Comparison of ENCODE assay signal across 8 mouse cellular contexts in genomic region chrX:104413183-104413983, GRCm38 (mm10). TPM values are rescaled to one million over a fixed set of nuclear protein-coding genes. Genes with fewer than 3 reads are reported as not detected.
DNase-seq lines count a peak whose midpoint lies in the region; ATAC-seq lines count a peak whose summit lies in the region.

Abcb7 (minus strand) TSS chrX:104413856.

- no peaks in the 10 kb centered on the region for H3K4me1 ChIP-seq in intestine, embryonic 16.5 days (ENCODE audit: control insufficient read depth, insufficient read depth, low read length)

- ATAC-seq in intestine, embryonic 16.5 days = peak; percentile 97

- H3K27ac ChIP-seq in intestine, embryonic 16.5 days (ENCODE audit: low read length) = peak within 1 kb of the TSS; percentile 95

- peak; percentile 74 for DNase-seq in adrenal gland, adult 8-10 months
- peak; percentile 64 for DNase-seq in embryo, embryonic 11.5 days (ENCODE audit: low read depth, low spot score)
- peak; percentile 60 to 63 for DNase-seq in gastrocnemius, postnatal 36 days
- peak; percentile 79 to 90 for DNase-seq in left cerebral cortex, postnatal 25 days (ENCODE audit: low spot score in 2 of 2)
- peak; percentile 84 for DNase-seq in mesoderm, embryonic 11.5 days (ENCODE audit: low read depth, low spot score)
- peak; percentile 81 for DNase-seq in right cerebral cortex, postnatal 25 days
- DNase-seq in urinary bladder, postnatal 36 days (ENCODE audit: low spot score in 2 of 2) = peak; percentile 58 to 83

- intact Hi-C loops in gastrocnemius, postnatal 36 days (cut with DNase I) = no loop called here
- intact Hi-C loops in left cerebral cortex, postnatal 25 days (cut with DNase I) = loop anchor here (10.0 kb wide), 1 partner anchor 209 kb away; the partner anchor contains the start of gene Nexmif

- H3K36me3 ChIP-seq in intestine, embryonic 16.5 days (ENCODE audit: control insufficient read depth, insufficient read depth, low read length) = no peaks in the 10 kb centered on the region

- peak within 1 kb of the TSS; percentile 69 for H3K4me3 ChIP-seq in intestine, embryonic 16.5 days (ENCODE audit: low read length)

- peaks cover 10% of the 10 kb centered on the region for H3K27me3 ChIP-seq in intestine, embryonic 16.5 days (replicated peaks; ENCODE audit: control insufficient read depth, insufficient read depth, low read length)

- peak within 1 kb of the TSS; percentile 50 for H3K4me2 ChIP-seq in intestine, embryonic 16.5 days (ENCODE audit: low read depth, low read length)

- peak within 1 kb of the TSS; percentile 82 for H3K9ac ChIP-seq in intestine, embryonic 16.5 days (ENCODE audit: low read depth, low read length)

- 12% methylated on average over 58 of the region's 58 CpGs for WGBS in intestine, embryonic 16.5 days

- no peaks in the 10 kb centered on the region for H3K9me3 ChIP-seq in intestine, embryonic 16.5 days (ENCODE audit: control insufficient read depth, low read length)

RNA-seq across cellular contexts. Expression of gene Abcb7, which starts in this region (rescaled TPM):
- 10 to 100 TPM; 26.2 to 35.7 (median 30.8) TPM for total RNA-seq in adrenal gland, adult 8-10 months (2022)
- total RNA-seq in gastrocnemius, postnatal 36 days (2021) = 10 to 100 TPM; 42.9 to 44.7 TPM
- 7.2 and 8.8 TPM in 2 replicates for polyA plus RNA-seq in intestine, embryonic 16.5 days (2015; fragmentation: Nextera tagmentation; extraction: Ambion mirVana)
- 10 to 100 TPM; 26.3 to 28.1 TPM for total RNA-seq in left cerebral cortex, postnatal 25 days (2021)

Comparison
In these comparisons a context has a peak if more than half of its experiments do, and no peak if none do; other contexts are left out.
1. Peak in every context shown above with its lines: DNase-seq, ATAC-seq, H3K4me3 ChIP-seq and H3K27ac ChIP-seq.